Mouse (Mus musculus) adrenal gland, postnatal 4 days (tissue): ENCODE measurements around the gene Prr23a3. TPM values are rescaled to one million over a fixed set of nuclear protein-coding genes. Genes with fewer than 3 reads are reported as not detected.

Source experiments
- DNase-seq, 2 experiments: peaks; one replicate each; pipeline ENCODE4 v3.0.0; 2021 to 2022; ENCODE audit warnings: low spot score in 2 of 2, mixed read lengths in 2 of 2
- long read RNA-seq, 2 experiments: library from polyadenylated mRNA; stranded (forward); transcript quantifications; one replicate each; pipeline ENCODE4 v2.0.0; 2021
- total RNA-seq, 2 experiments: library from RNA; stranded (reverse); gene quantifications; 2 replicates each; pipeline ENCODE4 v1.2.3; 2021

Gene Prr23a3
- total RNA-seq, result not detected
- long read RNA-seq, experiment 1, result 0 reads
- long read RNA-seq, experiment 2, result 0 reads

DNA sequence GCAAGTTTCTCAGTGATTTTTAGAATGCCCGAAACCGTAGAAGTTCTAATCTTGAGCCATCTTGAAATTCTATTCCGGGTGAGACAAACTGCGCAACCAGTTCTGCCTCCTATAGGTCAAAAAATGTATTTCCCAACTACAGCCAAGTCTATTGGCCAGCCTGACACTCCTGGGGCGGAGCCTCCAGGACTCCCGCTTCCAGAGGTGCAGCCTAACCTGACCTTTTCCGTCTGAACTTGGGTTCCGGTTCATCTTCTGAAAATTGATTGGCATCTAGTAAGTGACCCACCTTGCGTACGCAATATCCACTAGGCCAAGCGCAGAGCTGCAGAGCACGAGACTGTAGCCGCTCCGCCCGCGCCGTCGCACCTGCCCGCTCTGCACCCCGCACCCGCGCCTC is at the start of gene Prr23a3:
Gene Prr23a3 (plus strand): TSS at position 197 of the 400 bp plus-strand sequence.
- DNase-seq, result no peak

DNA sequence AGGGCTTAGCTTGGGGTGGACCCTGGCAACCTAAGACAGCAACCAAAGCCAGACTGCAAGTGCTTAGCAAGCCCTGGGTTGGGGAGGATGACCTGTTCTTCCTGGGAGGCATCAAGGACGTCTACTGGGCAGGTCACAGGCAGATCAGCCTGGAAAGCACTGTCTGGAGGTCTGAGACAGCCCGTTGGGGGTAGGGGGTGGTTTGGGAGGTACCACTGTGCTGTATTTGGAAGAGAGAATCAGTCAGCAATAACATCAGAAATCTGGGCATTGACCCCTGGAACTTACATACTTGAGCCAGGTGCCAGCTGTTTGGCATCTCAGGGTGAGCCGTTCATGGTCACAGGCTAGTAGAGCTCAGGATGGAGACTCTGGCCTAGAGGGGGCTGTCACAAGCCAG is 48.5 kb upstream of the Prr23a3 start:
- DNase-seq, result no peak

DNA sequence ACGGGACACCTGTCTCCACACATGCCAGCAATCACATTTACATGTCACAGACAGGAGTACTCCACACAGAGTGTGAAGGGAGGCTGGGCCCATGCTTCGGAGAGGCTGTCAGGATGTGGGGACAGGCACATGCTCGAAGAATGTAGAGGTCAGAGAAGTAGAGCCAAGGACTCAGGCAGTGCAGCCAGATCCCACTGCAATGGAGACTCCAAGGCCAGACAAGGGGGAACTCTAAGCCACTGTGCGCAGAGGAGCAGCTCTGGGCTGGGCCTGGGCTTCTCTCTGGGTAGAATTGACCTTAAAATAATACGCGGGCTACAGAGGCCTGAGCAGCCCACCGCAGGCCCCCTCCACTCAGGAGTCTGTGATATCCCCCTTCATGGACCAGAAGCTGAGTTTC is 47.0 kb upstream of the Prr23a3 start:
- no peak for DNase-seq

DNA sequence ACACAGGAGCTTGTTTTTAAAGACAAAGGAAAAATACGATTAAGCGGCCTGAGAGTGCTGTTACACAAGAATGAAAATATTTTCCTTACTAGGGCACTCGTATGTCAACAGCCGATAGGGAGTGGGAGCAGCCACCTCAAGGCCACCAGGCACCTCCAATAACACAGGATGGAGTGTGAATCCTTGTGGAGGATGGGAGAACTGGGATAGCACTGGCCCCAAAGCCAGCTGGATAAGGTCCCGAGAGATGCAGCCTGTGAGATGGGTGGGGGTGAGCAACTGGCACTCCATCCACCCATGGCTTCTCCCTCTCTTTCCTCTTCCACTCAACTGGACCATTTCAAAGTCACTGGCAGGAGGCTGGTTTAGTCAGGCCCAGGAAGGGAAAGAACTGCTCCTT is 45.6 kb upstream of the Prr23a3 start:
- DNase-seq, result no peak

DNA sequence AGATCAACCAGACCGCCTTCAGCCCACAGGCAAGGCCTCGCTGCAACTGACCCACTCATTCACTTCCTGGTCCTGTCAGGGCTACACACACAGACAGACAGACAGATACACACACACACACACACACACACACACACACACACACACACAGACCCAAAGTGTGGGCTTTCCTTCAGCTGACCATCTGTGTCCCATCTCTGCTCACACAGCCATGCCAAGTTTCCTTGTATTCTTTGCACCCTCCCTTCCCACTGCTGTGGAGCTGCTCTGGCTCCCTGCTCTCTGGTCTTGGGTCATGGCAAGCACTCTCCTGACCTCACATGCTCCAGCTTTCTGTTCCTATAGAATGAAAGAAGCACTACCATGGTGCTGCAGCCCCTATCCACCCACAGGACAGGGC is 45.1 kb upstream of the Prr23a3 start:
- DNase-seq, result no peak

DNA sequence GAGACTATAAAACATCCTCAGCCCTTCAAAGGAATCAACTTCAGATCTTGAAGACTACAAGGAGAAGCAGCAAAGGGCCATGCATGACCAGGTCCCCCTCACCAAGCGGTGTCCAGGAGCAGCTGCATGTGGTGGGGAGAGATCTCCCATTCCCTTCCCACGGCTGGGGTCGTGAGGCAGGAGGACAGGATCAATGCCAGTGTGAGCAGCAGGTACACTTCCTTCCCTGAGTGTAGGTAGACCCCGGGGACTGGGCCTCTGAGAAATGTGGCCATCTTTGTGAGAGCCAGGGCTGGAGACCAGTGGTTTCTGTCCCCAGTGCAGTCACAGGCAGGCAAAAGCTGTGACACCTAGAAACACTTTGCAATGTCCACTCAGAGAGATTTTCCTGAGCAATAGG is 44.1 kb upstream of the Prr23a3 start:
- no peak for DNase-seq

DNA sequence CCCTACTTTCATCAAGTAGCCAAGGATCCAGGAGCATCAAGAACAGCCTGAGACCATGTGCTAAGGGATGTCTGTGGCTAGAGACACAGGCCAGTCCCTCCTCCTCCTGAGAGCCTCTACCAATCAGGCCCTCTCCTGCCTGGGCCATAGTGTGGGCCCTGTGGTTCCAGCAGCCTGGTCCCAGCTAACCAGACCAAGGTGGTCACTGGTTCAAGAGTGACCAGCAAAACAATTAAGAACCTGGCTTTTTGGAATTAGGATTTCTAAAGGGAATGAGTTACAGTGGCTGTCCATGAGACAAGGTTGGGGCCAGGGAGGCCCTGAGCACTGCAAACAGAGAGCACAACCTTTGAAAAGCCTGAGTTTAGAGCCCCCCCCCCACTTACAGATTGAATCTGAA is 43.5 kb upstream of the Prr23a3 start:
- no peak for DNase-seq

DNA sequence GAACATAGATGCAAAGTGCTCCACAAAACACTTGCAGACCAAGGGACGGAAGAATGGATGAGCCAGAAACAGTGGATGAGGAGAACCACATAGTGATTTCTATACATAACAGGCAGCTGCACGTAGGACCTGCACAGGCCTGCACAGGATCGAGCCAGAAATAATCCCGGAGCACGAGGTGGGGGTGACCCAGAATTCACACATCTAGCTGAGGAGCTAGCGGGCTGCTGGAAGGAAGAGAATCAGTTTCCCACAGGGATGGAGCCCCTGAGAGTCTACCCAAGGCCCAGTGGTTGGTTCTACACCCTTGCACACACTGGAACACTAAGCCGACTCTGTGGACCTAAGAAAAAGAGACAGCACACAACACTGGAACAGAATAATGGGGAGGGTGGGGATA is 40.8 kb upstream of the Prr23a3 start:
- DNase-seq, result no peak

DNA sequence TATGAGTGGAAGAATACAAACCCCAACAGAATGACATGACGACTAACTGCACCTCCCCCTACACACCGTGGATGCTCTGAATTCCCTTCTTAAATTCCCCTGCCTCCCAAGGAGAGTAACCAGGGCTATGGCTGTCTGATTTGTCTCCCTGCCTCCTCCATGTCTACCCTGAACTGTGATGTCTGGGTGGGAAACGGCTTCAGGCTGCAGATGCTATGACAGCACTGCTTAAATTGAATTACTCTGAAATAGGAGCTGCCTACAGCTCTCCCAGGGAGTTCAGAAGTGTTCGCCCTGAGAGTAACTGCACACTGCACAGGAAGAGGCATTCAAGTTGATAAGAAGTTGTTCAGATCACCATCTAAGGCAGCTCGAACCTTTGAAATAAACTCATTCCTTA is 35.1 kb upstream of the Prr23a3 start:
- DNase-seq, result no peak

DNA sequence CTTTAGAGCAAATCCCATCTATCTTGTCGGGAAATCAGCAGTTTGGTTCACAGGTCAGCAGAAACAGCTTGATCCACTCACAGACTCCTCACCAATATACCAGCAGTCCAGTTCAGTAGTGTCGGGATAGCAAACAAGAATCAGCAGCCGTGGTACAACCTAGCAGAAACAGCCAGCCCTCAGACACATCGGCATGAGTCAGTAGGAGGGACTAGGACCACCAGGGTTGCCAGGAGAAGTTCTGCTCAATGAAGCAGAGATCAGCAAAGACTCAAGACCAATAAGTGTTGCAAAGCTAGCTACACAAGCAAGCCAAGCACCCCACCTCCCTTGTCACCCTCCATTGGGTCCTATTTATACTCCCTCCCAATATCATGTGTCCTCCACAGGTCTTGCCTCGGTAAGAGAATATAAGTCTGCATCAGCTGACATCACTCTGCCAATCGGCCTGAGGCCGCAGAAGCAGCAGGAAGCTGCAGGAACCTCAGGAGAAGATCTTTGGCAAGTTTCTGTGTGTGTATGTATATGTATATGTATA is 27.0 kb upstream of the Prr23a3 start:
- no peak for DNase-seq

DNA sequence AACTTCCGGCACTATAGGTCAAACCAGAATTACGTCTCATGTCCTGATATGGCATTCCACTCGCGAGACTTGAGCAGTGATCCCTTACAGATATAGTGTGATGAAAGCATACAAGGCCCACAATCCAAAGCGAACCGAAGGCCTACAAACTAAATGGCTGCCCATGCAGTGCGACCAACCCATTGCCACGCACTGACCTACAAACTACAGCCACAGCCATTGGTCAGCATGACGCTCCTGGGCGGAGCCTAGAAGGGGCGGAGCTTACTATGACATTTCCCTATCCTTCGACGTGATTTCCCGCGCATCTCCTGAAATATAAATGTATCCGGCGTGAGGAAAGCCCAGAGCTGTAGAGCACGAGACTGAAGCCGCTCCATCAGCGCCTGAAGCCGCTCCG is 22.4 kb upstream of the Prr23a3 start, which contains the start of gene Prr23a1:
Gene Prr23a1 (plus strand): TSS at position 387 of the 400 bp plus-strand sequence.
- DNase-seq, result no peak

DNA sequence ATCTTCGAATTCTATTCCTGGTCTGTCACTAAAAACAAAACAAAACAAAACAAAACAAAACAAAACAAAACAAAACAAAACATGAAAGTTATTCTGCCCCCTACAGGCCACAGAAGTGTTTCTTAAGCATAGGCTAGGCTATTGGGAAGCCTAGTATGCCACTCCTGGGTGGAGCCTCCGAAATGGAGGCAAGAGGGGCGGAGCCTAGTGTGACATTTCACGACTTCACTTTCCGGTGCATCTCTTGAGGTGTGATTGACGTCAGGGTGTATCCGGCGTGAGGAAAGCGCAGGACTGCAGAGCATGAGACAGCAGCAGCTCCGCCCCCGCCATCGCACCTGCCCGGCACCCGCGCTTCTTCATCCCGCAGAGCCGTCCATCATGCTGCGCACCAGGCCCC is 8.4 kb upstream of the Prr23a3 start, which contains the start of gene Prr23a2:
Gene Prr23a2 (plus strand): TSS at position 285 of the 400 bp plus-strand sequence.
- no peak for DNase-seq

DNA sequence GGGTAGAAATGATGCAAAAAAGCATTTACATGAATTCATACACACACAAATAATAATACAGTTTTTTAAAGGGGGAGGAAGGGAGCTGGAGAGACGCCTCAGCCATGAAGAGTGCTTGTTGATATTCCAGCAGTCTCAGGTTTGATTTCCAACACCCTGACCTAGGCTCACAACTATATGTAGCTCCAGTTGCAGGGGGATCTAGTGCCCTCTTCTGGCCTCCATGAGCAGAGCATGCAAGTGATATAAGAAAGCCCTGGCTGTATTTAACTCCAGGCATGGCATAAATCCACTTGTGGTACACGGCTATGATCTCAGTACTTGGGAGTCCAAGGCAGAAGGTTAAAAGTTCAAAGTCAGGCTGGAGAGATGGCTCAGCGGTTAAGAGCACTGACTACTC is 1.1 kb upstream of the Prr23a3 start:
- DNase-seq, result no peak

DNA sequence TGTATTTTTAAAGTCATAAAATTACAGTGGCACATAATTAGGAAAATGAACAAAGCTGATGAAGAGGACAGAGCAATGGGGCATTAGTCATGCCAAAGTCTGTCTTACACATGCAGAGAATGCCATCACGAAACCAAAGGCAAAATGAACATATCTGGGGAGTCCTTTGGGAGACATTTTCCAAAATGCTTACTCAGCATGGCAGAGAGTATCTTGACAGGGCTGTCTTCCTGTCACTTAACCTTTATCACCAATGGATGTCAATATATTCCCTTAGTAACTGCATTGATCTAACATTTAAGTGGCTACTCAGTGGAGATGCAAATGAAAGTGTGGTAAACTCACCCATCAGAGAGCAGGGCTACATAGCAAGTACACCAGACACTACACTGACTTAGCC is 36.9 kb downstream of the Prr23a3 start:
- no peak for DNase-seq

DNA sequence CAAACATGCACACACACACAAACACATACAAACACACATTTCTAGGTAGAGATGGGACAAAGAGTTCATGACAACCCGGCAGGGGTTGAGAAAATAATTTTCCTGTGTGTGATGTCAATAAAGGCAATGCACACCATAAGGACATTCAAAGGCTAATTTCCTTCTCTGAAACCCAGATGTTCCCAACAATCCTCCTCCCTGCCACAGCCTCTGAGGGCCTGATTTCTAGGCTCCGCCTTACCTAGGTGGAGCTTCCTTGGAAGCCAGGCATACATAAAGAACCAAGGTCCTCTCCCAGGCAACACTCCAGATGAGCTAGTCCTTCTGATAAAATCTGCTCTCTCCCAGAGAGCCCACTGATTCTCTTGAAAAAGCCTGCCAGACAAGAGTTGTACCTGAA is 38.3 kb downstream of the Prr23a3 start, which contains the start of gene 7420426K07Rik:
Gene 7420426K07Rik (plus strand): TSS at position 301 of the 400 bp plus-strand sequence.
- no peak for DNase-seq

Other genes with a start within 250 kb of the Prr23a3 start
- not detected for gene Prr23a1, start 22.3 kb upstream of the Prr23a3 start, total RNA-seq
- not detected for gene Prr23a2, start 8.3 kb upstream of the Prr23a3 start, total RNA-seq
- not detected for gene 7420426K07Rik, start 38.4 kb downstream of the Prr23a3 start, total RNA-seq
- not detected for gene Foxl2, start 90.5 kb downstream of the Prr23a3 start, total RNA-seq
- gene Faim, start 121.6 kb downstream of the Prr23a3 start, total RNA-seq, result 10 to 100 TPM; 26.4 to 27.0 TPM
- not detected for gene Gm1123, start 170.9 kb downstream of the Prr23a3 start, total RNA-seq